Mouse (Mus musculus) myocyte (in vitro differentiated cells): ENCODE results near the gene Rnase4.

Experiments used
- CEBPB ChIP-seq: IDR thresholded peaks from 2 replicates; pipeline ENCODE4 v1.6.1; 2011; ENCODE audit warnings: mild to moderate bottlenecking, moderate library complexity; ENCODE audit not compliant: poor library complexity, insufficient read depth, severe bottlenecking
- E2F4 ChIP-seq: IDR thresholded peaks from one replicate; pipeline ENCODE4 v1.6.1; 2011; ENCODE audit warnings: mild to moderate bottlenecking, control low read depth, moderate library complexity; ENCODE audit not compliant: insufficient read depth
- MAX ChIP-seq: IDR thresholded peaks from one replicate; pipeline ENCODE4 v1.6.1; 2011; ENCODE audit warnings: low read depth, mild to moderate bottlenecking, control low read depth
- MYOD1 ChIP-seq, 3 experiments: IDR thresholded peaks; one replicate each; pipeline ENCODE4 v1.6.1; 2011; ENCODE audit warnings: control low read depth in 2 of 3, low read depth in 2 of 3, mild to moderate bottlenecking in 2 of 3, moderate library complexity in 1 of 3; ENCODE audit not compliant: insufficient read length in 2 of 3, control insufficient read depth in 1 of 3
- MYOG ChIP-seq, 3 experiments: IDR thresholded peaks; one replicate each; pipeline ENCODE4 v1.6.1; 2011; ENCODE audit warnings: control low read depth in 2 of 3, low read depth in 2 of 3, mild to moderate bottlenecking in 2 of 3; ENCODE audit not compliant: insufficient read length in 2 of 3, control insufficient read depth in 1 of 3, insufficient read depth in 1 of 3
- POLR2A ChIP-seq: IDR thresholded peaks from one replicate; pipeline ENCODE4 v1.6.1; 2011; ENCODE audit warnings: low read depth, mild to moderate bottlenecking, control low read depth, moderate library complexity; ENCODE audit not compliant: insufficient read length
- POLR2AphosphoS2 ChIP-seq: IDR thresholded peaks from one replicate; pipeline ENCODE4 v1.6.1; 2011; ENCODE audit warnings: low read depth, control low read depth; ENCODE audit not compliant: insufficient read length
- REST ChIP-seq: IDR thresholded peaks from one replicate; pipeline ENCODE4 v1.6.1; 2011; ENCODE audit warnings: mild to moderate bottlenecking, control low read depth, moderate library complexity; ENCODE audit not compliant: insufficient read depth, insufficient read length
- SRF ChIP-seq: IDR thresholded peaks from one replicate; pipeline ENCODE4 v1.6.1; 2011; ENCODE audit warnings: low read depth; ENCODE audit not compliant: control insufficient read depth, insufficient read length
- TCF12 ChIP-seq: IDR thresholded peaks from one replicate; pipeline ENCODE4 v1.6.1; 2011; ENCODE audit warnings: mild to moderate bottlenecking, control low read depth; ENCODE audit not compliant: poor library complexity, insufficient read depth, severe bottlenecking
- TCF3 ChIP-seq: IDR thresholded peaks from one replicate; pipeline ENCODE4 v1.6.1; 2011; ENCODE audit warnings: low read depth, control low read depth; ENCODE audit not compliant: insufficient read length
- USF1 ChIP-seq: IDR thresholded peaks from one replicate; pipeline ENCODE4 v1.6.1; 2011; ENCODE audit warnings: low read depth, mild to moderate bottlenecking, control low read depth, moderate library complexity

DNA sequence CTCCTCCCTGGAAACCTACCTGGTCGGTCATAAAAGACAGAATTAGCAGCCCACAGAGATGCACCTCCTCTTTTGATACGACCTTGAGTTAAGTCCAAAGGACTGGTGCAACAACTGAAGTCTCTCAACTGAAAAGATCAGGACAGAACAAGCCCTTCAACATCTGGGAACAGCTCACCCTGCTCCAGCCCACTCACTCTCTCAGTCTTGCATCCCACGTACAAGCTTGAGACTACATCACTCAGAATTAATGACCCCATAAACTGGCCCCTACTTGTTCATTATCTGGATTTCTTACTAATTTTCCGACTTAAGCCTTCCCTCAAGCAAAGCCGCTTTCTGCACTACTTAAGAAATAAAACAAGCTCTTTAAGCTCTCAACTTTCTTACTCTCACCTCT lies 37.7 kb upstream of the Rnase4 start:
- TF ChIP-seq MAX = no peak
- no peak for TF ChIP-seq POLR2A
- TF ChIP-seq MYOD1 (IDR thresholded peaks at IDR 0.05; ENCODE audit: control insufficient read depth in 1 of 3, insufficient read length in 2 of 3, low read depth in 2 of 3) = no peak
- no peak for TF ChIP-seq TCF3
- no peak for TF ChIP-seq CEBPB
- no peak for TF ChIP-seq MYOG (IDR thresholded peaks at IDR 0.05; ENCODE audit: control insufficient read depth in 1 of 3, insufficient read depth in 1 of 3, insufficient read length in 2 of 3, low read depth in 2 of 3)
- TF ChIP-seq TCF12 = no peak
- no peak for TF ChIP-seq E2F4
- no peak for TF ChIP-seq POLR2AphosphoS2
- no peak for TF ChIP-seq USF1
- TF ChIP-seq SRF = no peak
- no peak for TF ChIP-seq REST
